Mouse (Mus musculus): ENCODE data around the gene Xxylt1. TPM values are rescaled to one million over a fixed set of nuclear protein-coding genes. Genes with fewer than 3 reads are reported as not detected.

Gene Xxylt1
- total RNA-seq, 2 experiments from 2014 or later = 4.2 to 5.9 TPM

GRCm38 (mm10) chr16:30968402-30969151, 112.7 kb downstream of the Xxylt1 start:
- ATAC-seq (replicated peaks; ENCODE audit: low FRiP score, poor library complexity, severe bottlenecking) = no peak

- ATAC-seq (replicated peaks; ENCODE audit: low FRiP score, poor library complexity, severe bottlenecking) = no peak
Measured at GRCm38 (mm10) chr16:30966684-30967083, 114.5 kb downstream of the Xxylt1 start.

GRCm38 (mm10) chr16:30964891-30965290, 116.3 kb downstream of the Xxylt1 start:
- ATAC-seq (replicated peaks; ENCODE audit: low FRiP score, poor library complexity, severe bottlenecking) = no peak

- ATAC-seq (replicated peaks; ENCODE audit: low FRiP score, poor library complexity, severe bottlenecking) = no peak
Measured at GRCm38 (mm10) chr16:30964411-30964810, 116.8 kb downstream of the Xxylt1 start.

GRCm38 (mm10) chr16:30962515-30962914, 118.7 kb downstream of the Xxylt1 start:
- no peak for ATAC-seq (replicated peaks; ENCODE audit: low FRiP score, poor library complexity, severe bottlenecking)

- ATAC-seq (replicated peaks; ENCODE audit: low FRiP score, poor library complexity, severe bottlenecking) = no peak
Measured at GRCm38 (mm10) chr16:30961176-30961575, 120.1 kb downstream of the Xxylt1 start.

- ATAC-seq (replicated peaks; ENCODE audit: low FRiP score, poor library complexity, severe bottlenecking) = no peak
Measured at GRCm38 (mm10) chr16:30960266-30960665, 121.0 kb downstream of the Xxylt1 start.

GRCm38 (mm10) chr16:30959692-30960091, 121.5 kb downstream of the Xxylt1 start:
- ATAC-seq (replicated peaks; ENCODE audit: low FRiP score, poor library complexity, severe bottlenecking) = no peak

- ATAC-seq (replicated peaks; ENCODE audit: low FRiP score, poor library complexity, severe bottlenecking) = no peak
Measured at GRCm38 (mm10) chr16:30956141-30956540, 125.1 kb downstream of the Xxylt1 start.

GRCm38 (mm10) chr16:30948636-30949035, 132.6 kb downstream of the Xxylt1 start:
- no peak for ATAC-seq (replicated peaks; ENCODE audit: low FRiP score, poor library complexity, severe bottlenecking)

GRCm38 (mm10) chr16:30948216-30948615, 133.0 kb downstream of the Xxylt1 start:
- no peak for ATAC-seq (replicated peaks; ENCODE audit: low FRiP score, poor library complexity, severe bottlenecking)

GRCm38 (mm10) chr16:30944886-30945285, 136.3 kb downstream of the Xxylt1 start:
- no peak for ATAC-seq (replicated peaks; ENCODE audit: low FRiP score, poor library complexity, severe bottlenecking)

- ATAC-seq (replicated peaks; ENCODE audit: low FRiP score, poor library complexity, severe bottlenecking) = no peak
Measured at GRCm38 (mm10) chr16:30943919-30944318, 137.3 kb downstream of the Xxylt1 start.

- ATAC-seq (replicated peaks; ENCODE audit: low FRiP score, poor library complexity, severe bottlenecking) = no peak
Measured at GRCm38 (mm10) chr16:30940699-30941098, 140.5 kb downstream of the Xxylt1 start.

GRCm38 (mm10) chr16:30939903-30940302, 141.3 kb downstream of the Xxylt1 start:
- ATAC-seq (replicated peaks; ENCODE audit: low FRiP score, poor library complexity, severe bottlenecking) = no peak

GRCm38 (mm10) chr16:30939210-30939609, 142.0 kb downstream of the Xxylt1 start:
- ATAC-seq (replicated peaks; ENCODE audit: low FRiP score, poor library complexity, severe bottlenecking) = no peak

GRCm38 (mm10) chr16:30938664-30939063, 142.6 kb downstream of the Xxylt1 start:
- no peak for ATAC-seq (replicated peaks; ENCODE audit: low FRiP score, poor library complexity, severe bottlenecking)

GRCm38 (mm10) chr16:30937665-30938064, 143.6 kb downstream of the Xxylt1 start:
- no peak for ATAC-seq (replicated peaks; ENCODE audit: low FRiP score, poor library complexity, severe bottlenecking)

GRCm38 (mm10) chr16:30936471-30936870, 144.8 kb downstream of the Xxylt1 start:
- ATAC-seq (replicated peaks; ENCODE audit: low FRiP score, poor library complexity, severe bottlenecking) = no peak

- ATAC-seq (replicated peaks; ENCODE audit: low FRiP score, poor library complexity, severe bottlenecking) = no peak
Measured at GRCm38 (mm10) chr16:30936012-30936461, 145.2 kb downstream of the Xxylt1 start.

GRCm38 (mm10) chr16:30934967-30935690, 146.1 kb downstream of the Xxylt1 start:
- ATAC-seq (replicated peaks; ENCODE audit: low FRiP score, poor library complexity, severe bottlenecking) = no peak
